Comparison of ENCODE assay signal across 7 mouse cellular contexts in genomic region chr3:99294209-99294608, GRCm38 (mm10). TPM values are rescaled to one million over a fixed set of nuclear protein-coding genes. Genes with fewer than 3 reads are reported as not detected.
DNase-seq lines count a peak whose midpoint lies in the region.
"Not testable (repeated sequence)": the region's sequence is repeated elsewhere in the genome, so short reads cannot be mapped to it uniquely, and the experiment has no call there.

No protein-coding gene starts in this region.

- intact Hi-C loops in gastrocnemius, postnatal 14 days (cut with DNase I; ENCODE audit: low total_unique reads); gastrocnemius, postnatal 36 days (cut with DNase I); left cerebral cortex, postnatal 4 days (cut with DNase I): not testable (repeated sequence)

- DNase-seq in cerebellum, postnatal 14 days, result peak; percentile 13 to 34
- DNase-seq in gastrocnemius, adult 18-20 months (ENCODE audit: low spot score), result peak; percentile 87
- DNase-seq in gastrocnemius, adult 8-10 months (ENCODE audit: low spot score in 2 of 2), result peak; percentile 75 to 88
- peak; percentile 69 for DNase-seq in gastrocnemius, postnatal 14 days
- peak; percentile 50 to 53 for DNase-seq in gastrocnemius, postnatal 36 days
- peak; percentile 6 for DNase-seq in left cerebral cortex, postnatal 4 days
- peak; percentile 93 for DNase-seq in skeletal muscle tissue, adult 2 months (ENCODE audit: low read depth, low spot score)

RNA-seq across cellular contexts. Expression of gene Tbx15, which starts 54.0 kb away (rescaled TPM):
- total RNA-seq in gastrocnemius, adult 18-20 months (2021), result 100 to 1,000 TPM; 125 to 144 TPM
- 100 to 1,000 TPM; 147 to 173 (median 156) TPM for total RNA-seq in gastrocnemius, adult 8-10 months (2022)
- 100 to 1,000 TPM; 116 to 149 TPM for total RNA-seq in gastrocnemius, postnatal 14 days (2021)
- total RNA-seq in gastrocnemius, postnatal 36 days (2021), result 100 to 1,000 TPM; 117 to 119 TPM
- total RNA-seq in left cerebral cortex, postnatal 4 days (2021), result 1 to 10 TPM; 1.8 to 2.0 TPM

Comparison
In these comparisons a context has a peak if more than half of its experiments do, and no peak if none do; other contexts are left out.
1. Peak in every context shown above with its lines: DNase-seq.
2. DNase-seq: peak in every context shown above with its lines; median percentile 93 in skeletal muscle tissue, adult 2 months; 87 in gastrocnemius, adult 18-20 months; 82 in gastrocnemius, adult 8-10 months; 69 in gastrocnemius, postnatal 14 days; 52 in gastrocnemius, postnatal 36 days; 24 in cerebellum, postnatal 14 days; 6 in left cerebral cortex, postnatal 4 days.
3. RNA of gene Tbx15, which starts 54.0 kb away (total RNA-seq): 147 to 173 TPM in gastrocnemius, adult 8-10 months, 116 to 149 TPM in gastrocnemius, postnatal 14 days, 125 to 144 TPM in gastrocnemius, adult 18-20 months and 117 to 119 TPM in gastrocnemius, postnatal 36 days; 1.8 to 2.0 TPM in left cerebral cortex, postnatal 4 days; every median in the first group is over 10 times any median in the second.